9 mouse cellular contexts compared by ENCODE assay signal in the genomic region with DNA sequence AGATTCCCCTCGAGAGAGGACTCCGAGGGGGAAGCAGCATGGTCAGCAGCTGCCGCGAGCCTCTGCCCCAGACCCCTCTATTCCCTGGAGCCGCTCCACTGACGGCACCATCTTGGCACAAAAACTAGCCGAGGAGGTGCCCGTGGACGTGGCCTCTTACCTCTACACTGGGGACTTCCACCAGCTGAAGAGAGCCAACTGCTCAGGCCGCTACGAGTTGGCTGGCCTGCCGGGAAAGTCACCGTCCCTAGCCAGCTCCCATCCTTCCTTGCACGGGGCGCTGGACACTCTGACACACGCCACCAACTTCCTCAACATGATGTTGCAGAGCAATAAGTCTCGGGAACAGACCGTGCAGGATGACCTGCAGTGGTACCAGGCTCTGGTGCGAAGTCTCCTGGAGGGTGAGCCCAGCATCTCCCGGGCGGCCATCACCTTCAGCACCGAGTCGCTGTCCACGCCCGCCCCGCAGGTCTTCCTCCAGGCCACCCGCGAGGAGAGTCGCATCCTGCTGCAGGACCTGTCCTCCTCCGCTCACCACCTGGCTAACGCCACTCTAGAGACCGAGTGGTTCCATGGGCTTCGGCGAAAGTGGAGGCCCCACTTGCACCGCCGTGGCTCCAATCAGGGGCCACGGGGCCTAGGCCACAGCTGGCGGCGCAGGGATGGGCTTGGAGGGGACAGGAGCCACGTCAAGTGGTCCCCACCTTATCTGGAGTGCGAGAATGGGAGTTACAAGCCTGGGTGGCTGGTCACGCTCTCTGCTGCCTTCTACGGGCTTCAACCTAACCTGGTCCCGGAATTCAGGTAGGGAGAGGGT. TPM values are rescaled to one million over a fixed set of nuclear protein-coding genes. Genes with fewer than 3 reads are reported as not detected.
DNase-seq lines count a peak whose midpoint lies in the region; ATAC-seq and TF ChIP-seq lines count a peak whose summit lies in the region.
"Had no signal": no experiment of that assay in that cellular context is flagged by ENCODE, and none has a peak within 500 bp of the region (broad histone marks: within the 10 kb centered on the region; RNA-seq: fewer than 3 reads in every experiment).

No protein-coding gene starts in this region.

- peak overlapping the region; percentile 55 for H3K4me2 ChIP-seq in hindbrain, embryonic 11.5 days (replicated peaks; ENCODE audit: low read depth, low read length)
- H3K4me2 ChIP-seq in midbrain, embryonic 13.5 days (replicated peaks): peak overlapping the region; percentile 81

- peaks cover 26% of the 10 kb centered on the region for H3K27me3 ChIP-seq in heart, embryonic 10.5 days (ENCODE audit: insufficient read depth, poor library complexity, severe bottlenecking)
- H3K27me3 ChIP-seq in hindbrain, embryonic 11.5 days (ENCODE audit: control insufficient read depth, insufficient read depth, low read length): peaks cover 18% of the 10 kb centered on the region; the same call in 1 of the 2 replicates
- H3K27me3 ChIP-seq in midbrain, embryonic 13.5 days: peaks cover 21% of the 10 kb centered on the region

- in situ Hi-C loops in ES-E14 (cut with MboI; ENCODE audit: low sequenced_read_pairs in 2 of 2, unreplicated experiment in 2 of 2): no loop called here

- no peak for TF ChIP-seq POLR2A in cortical plate, adult 2 months (IDR thresholded peaks at IDR 0.05; ENCODE audit: extremely low read depth, insufficient read depth, low read length)

- H3K4me3 ChIP-seq in heart, embryonic 10.5 days: no peak overlapping the region
- H3K4me3 ChIP-seq in ES-E14 (ENCODE audit: insufficient read depth in 1 of 2, low read depth in 1 of 2, low read length in 2 of 2, poor library complexity in 1 of 2, severe bottlenecking in 1 of 2): peak overlapping the region; percentile 60 to 89; a peak in 3 of 4 replicates
- H3K4me3 ChIP-seq in cortical plate, adult 2 months (ENCODE audit: insufficient read depth, low read length): peak overlapping the region; percentile 96
- H3K4me3 ChIP-seq in hindbrain, embryonic 11.5 days (ENCODE audit: low read depth, low read length): peak overlapping the region; percentile 44
- peak overlapping the region; percentile 54 for H3K4me3 ChIP-seq in midbrain, embryonic 13.5 days (replicated peaks)

- peak; percentile 12; the same call in 1 of the 2 replicates for ATAC-seq in hindbrain, embryonic 11.5 days (ENCODE audit: low FRiP score)
- peak; percentile 14 for ATAC-seq in midbrain, embryonic 13.5 days

- peaks cover 6% of the 10 kb centered on the region; the same call in 1 of the 2 replicates for H3K4me1 ChIP-seq in heart, embryonic 10.5 days
- peaks cover 0 to 3% of the 10 kb centered on the region in 2 experiments; a peak in 1 of 4 replicates for H3K4me1 ChIP-seq in ES-E14 (ENCODE audit: control insufficient read depth in 2 of 2, insufficient read depth in 2 of 2, low read length in 2 of 2, poor library complexity in 1 of 2)
- H3K4me1 ChIP-seq in cortical plate, adult 2 months (ENCODE audit: control insufficient read depth, insufficient read depth, low read length): peaks cover 3% of the 10 kb centered on the region; the same call in 1 of the 2 replicates
- H3K4me1 ChIP-seq in hindbrain, embryonic 11.5 days (replicated peaks; ENCODE audit: control insufficient read depth, insufficient read depth, low read length): peaks cover 2% of the 10 kb centered on the region; the same call in 1 of the 2 replicates
- H3K4me1 ChIP-seq in midbrain, embryonic 13.5 days (replicated peaks): peaks cover 28% of the 10 kb centered on the region

- no peak overlapping the region for H3K9ac ChIP-seq in ES-E14 (ENCODE audit: insufficient read depth, low read depth, low read length, poor library complexity, severe bottlenecking)
- H3K9ac ChIP-seq in hindbrain, embryonic 11.5 days (ENCODE audit: low read depth, low read length): no peak overlapping the region
- H3K9ac ChIP-seq in midbrain, embryonic 13.5 days (replicated peaks): peak overlapping the region; percentile 61

- no peak overlapping the region for H3K27ac ChIP-seq in heart, embryonic 10.5 days
- H3K27ac ChIP-seq in ES-E14 (ENCODE audit: insufficient read depth, low read depth, low read length, poor library complexity, severe bottlenecking): no peak overlapping the region
- peak overlapping the region; percentile 82 for H3K27ac ChIP-seq in cortical plate, adult 2 months (ENCODE audit: insufficient read depth, low read length)
- no peak overlapping the region for H3K27ac ChIP-seq in hindbrain, embryonic 11.5 days (ENCODE audit: low read depth, low read length)
- no peak overlapping the region for H3K27ac ChIP-seq in midbrain, embryonic 13.5 days
- H3K27ac ChIP-seq: macrophage had no signal

- TF ChIP-seq CTCF in cortical plate, adult 2 months (IDR thresholded peaks at IDR 0.05; ENCODE audit: extremely low read depth, insufficient read depth, low read length): no peak

- H3K36me3 ChIP-seq in heart, embryonic 10.5 days: no peaks in the 10 kb centered on the region
- H3K36me3 ChIP-seq in ES-E14 (ENCODE audit: control insufficient read depth, insufficient read depth, low read length, poor library complexity, severe bottlenecking): no peaks in the 10 kb centered on the region
- no peaks in the 10 kb centered on the region for H3K36me3 ChIP-seq in hindbrain, embryonic 11.5 days (ENCODE audit: control insufficient read depth, insufficient read depth, low read length)
- no peaks in the 10 kb centered on the region for H3K36me3 ChIP-seq in midbrain, embryonic 13.5 days

- 17% methylated on average over 44 of the region's 44 CpGs for WGBS in heart, embryonic 10.5 days
- WGBS in hindbrain, embryonic 11.5 days: 16% methylated on average over 44 of the region's 44 CpGs
- WGBS in midbrain, embryonic 13.5 days: 12% methylated on average over 44 of the region's 44 CpGs

- H3K9me3 ChIP-seq in heart, embryonic 10.5 days: 0 out of 2 replicates have a peak, but pooled peaks cover 3% of the 10 kb centered on the region
- no peaks in the 10 kb centered on the region for H3K9me3 ChIP-seq in ES-E14 (ENCODE audit: control insufficient read depth, insufficient read depth, low read depth, low read length)
- no peaks in the 10 kb centered on the region for H3K9me3 ChIP-seq in hindbrain, embryonic 11.5 days (ENCODE audit: control insufficient read depth, low read length)
- H3K9me3 ChIP-seq in midbrain, embryonic 13.5 days: no peaks in the 10 kb centered on the region

- DNase-seq in heart, embryonic 10.5 days (ENCODE audit: low spot score): peak; percentile 80
- no peak for DNase-seq in heart, adult 9 months (ENCODE audit: low spot score in 2 of 2)
- no peak for DNase-seq in ES-E14 (ENCODE audit: low read depth, low spot score)
- peak; percentile 34 for DNase-seq in hindbrain, embryonic 11.5 days (ENCODE audit: low spot score)
- DNase-seq in thymus, postnatal 0 days (ENCODE audit: low spot score): no peak
- DNase-seq in lung, postnatal 25 days (ENCODE audit: low spot score): no peak

TF ChIP-seq in ES-E14, 5 proteins besides CTCF, POLR2A, EP300 and RAD21:
- TF ChIP-seq CHD2 (IDR thresholded peaks at IDR 0.05; ENCODE audit: low read depth, low read length) (no peak), ZC3H11A (IDR thresholded peaks at IDR 0.05; ENCODE audit: borderline replicate concordance, low read depth, low read length) (no peak), MAFK (IDR thresholded peaks at IDR 0.05; ENCODE audit: insufficient read depth, low read depth, low read length) (no peak), HCFC1 (IDR thresholded peaks at IDR 0.05; ENCODE audit: borderline replicate concordance, insufficient read depth, low read length) (no peak)

RNA-seq across cellular contexts. Expression of a gene that starts 1.2 kb away (rescaled TPM):
- polyA plus RNA-seq in heart, embryonic 10.5 days (2016; fragmentation: Nextera tagmentation; extraction: Ambion mirVana): 0.02 TPM in 1 of 2 replicates, not detected in the other
- total RNA-seq in ES-E14 (2012; rRNA removed): 0.09 TPM in 1 of 2 replicates, not detected in the other
- 49.3 and 56.8 TPM in 2 replicates for polyA plus RNA-seq in cortical plate, adult 2 months (2012; rRNA removed)
- 0.49 and 0.56 TPM in 2 replicates for polyA plus RNA-seq in hindbrain, embryonic 11.5 days (2014; fragmentation: Nextera tagmentation; extraction: Ambion mirVana)
- polyA plus RNA-seq in midbrain, embryonic 13.5 days (2015; fragmentation: Nextera tagmentation; extraction: Ambion mirVana): 2.8 TPM in 2 replicates
- polyA plus RNA-seq in thymus, postnatal 0 days (2015; fragmentation: Nextera tagmentation; extraction: Ambion mirVana): 0.01 TPM in 1 of 2 replicates, not detected in the other
- polyA plus RNA-seq: macrophage had no signal

Comparison
In these comparisons a context has a peak if more than half of its experiments do, and no peak if none do; other contexts are left out.
1. DNase-seq: peak in heart, embryonic 10.5 days (single experiment) and hindbrain, embryonic 11.5 days (single experiment); none in heart, adult 9 months (0 of 2), ES-E14 (single experiment), thymus, postnatal 0 days (single experiment) and lung, postnatal 25 days (single experiment).
2. RNA of a gene that starts 1.2 kb away (polyA plus RNA-seq): 49.3 to 56.8 TPM in cortical plate, adult 2 months; 2.8 TPM in midbrain, embryonic 13.5 days, 0.49 to 0.56 TPM in hindbrain, embryonic 11.5 days, 0.02 TPM in heart, embryonic 10.5 days and 0.01 TPM in thymus, postnatal 0 days; every median in the first group is over 10 times any median in the second.